Mouse (Mus musculus) cerebellum, adult 11-12 months (tissue): Measurements from ENCODE around the gene Cabp2.
A peak's percentile ranks its signal among the peaks of the same experiment; 100 is the strongest.

ENCODE experiments used
- DNase-seq: peaks from one replicate; pipeline ENCODE4 v3.0.0; 2022

Gene Cabp2

GRCm38 (mm10) chr19:4083826-4084225 lies 2.4 kb downstream of the Cabp2 start:
- DNase-seq: no peak

- DNase-seq: peak; percentile 36
Observed at GRCm38 (mm10) chr19:4084984-4085383, 3.6 kb downstream of the Cabp2 start.

- DNase-seq: peak; percentile 27
Observed at GRCm38 (mm10) chr19:4086156-4086555, 4.8 kb downstream of the Cabp2 start.

GRCm38 (mm10) chr19:4087090-4087489 lies 5.7 kb downstream of the Cabp2 start:
- DNase-seq: peak; percentile 23

GRCm38 (mm10) chr19:4088146-4088545 lies 6.8 kb downstream of the Cabp2 start:
- DNase-seq: peak; percentile 5

- DNase-seq: peak; percentile 11
Observed at GRCm38 (mm10) chr19:4089128-4089527, 7.8 kb downstream of the Cabp2 start.

- no peak for DNase-seq
Observed at GRCm38 (mm10) chr19:4090446-4090845, 9.1 kb downstream of the Cabp2 start.

- DNase-seq: no peak
Observed at GRCm38 (mm10) chr19:4091383-4091782, 10.0 kb downstream of the Cabp2 start.

- DNase-seq: no peak
Observed at GRCm38 (mm10) chr19:4092750-4093149, 11.4 kb downstream of the Cabp2 start.

GRCm38 (mm10) chr19:4093772-4094171 lies 12.4 kb downstream of the Cabp2 start:
- DNase-seq: no peak

- DNase-seq: peak; percentile 36
Observed at GRCm38 (mm10) chr19:4094348-4094747, 13.0 kb downstream of the Cabp2 start.

- DNase-seq: peak; percentile 48
Observed at GRCm38 (mm10) chr19:4094774-4095303, 13.5 kb downstream of the Cabp2 start.

GRCm38 (mm10) chr19:4095802-4096201 lies 14.4 kb downstream of the Cabp2 start:
- DNase-seq: no peak

- DNase-seq: peak; percentile 100
Observed at GRCm38 (mm10) chr19:4096642-4097440, 15.5 kb downstream of the Cabp2 start, which contains the start of gene Cdk2ap2. TSS of gene Cdk2ap2 (plus strand) at chr19:4097182.

GRCm38 (mm10) chr19:4097441-4097825 lies 16.1 kb downstream of the Cabp2 start:
- no peak for DNase-seq

- peak; percentile 69 for DNase-seq
Observed at GRCm38 (mm10) chr19:4098426-4098825, 17.0 kb downstream of the Cabp2 start.

- DNase-seq: peak; percentile 93
Observed at GRCm38 (mm10) chr19:4099056-4099455, 17.7 kb downstream of the Cabp2 start.

- peak; percentile 83 for DNase-seq
Observed at GRCm38 (mm10) chr19:4099837-4100717, 18.7 kb downstream of the Cabp2 start, which contains the start of gene Pitpnm1. TSS of gene Pitpnm1 (plus strand) at chr19:4099998.

- peak; percentile 88 for DNase-seq
Observed at GRCm38 (mm10) chr19:4100718-4101261, 19.4 kb downstream of the Cabp2 start.

GRCm38 (mm10) chr19:4101466-4101865 lies 20.1 kb downstream of the Cabp2 start:
- peak; percentile 62 for DNase-seq

- peak; percentile 46 for DNase-seq
Observed at GRCm38 (mm10) chr19:4102049-4102448, 20.7 kb downstream of the Cabp2 start.

- DNase-seq: peak; percentile 85
Observed at GRCm38 (mm10) chr19:4102626-4103025, 21.2 kb downstream of the Cabp2 start.

- DNase-seq: peak; percentile 61
Observed at GRCm38 (mm10) chr19:4103294-4103693, 21.9 kb downstream of the Cabp2 start.
